Mouse (Mus musculus) spleen, embryonic (tissue): Measurements from ENCODE around the gene Olfr791.

Source experiments
- CTCF ChIA-PET: fragments of 350-600 bp; sonication (Branson Sonifier 250); formaldehyde crosslinking; loops from one replicate; lab custom pipeline; 2022; lab: Charles Lee

Gene Olfr791

DNA sequence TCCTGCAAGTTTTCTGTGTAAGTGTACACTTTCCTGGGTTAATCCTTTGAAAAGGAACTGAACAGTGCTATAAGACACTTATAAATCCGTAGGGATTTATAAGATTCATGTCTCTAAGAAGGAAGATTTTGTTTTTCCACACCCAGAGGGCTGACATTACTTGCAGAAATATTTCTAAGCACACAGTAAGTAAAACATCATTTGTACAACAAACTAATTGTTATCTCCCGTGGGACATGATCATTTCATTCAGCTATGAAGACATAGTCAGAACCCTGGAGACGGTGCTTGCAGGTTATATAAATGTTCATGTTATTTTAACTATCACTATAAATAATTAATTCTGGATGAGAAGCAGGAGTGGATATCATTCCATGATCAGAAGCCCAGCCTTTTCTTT, at the start of gene Olfr791:
Gene Olfr791, plus strand, starts transcription at position 301 of the 400 bp plus-strand sequence.
- CTCF ChIA-PET = no interaction called here

DNA sequence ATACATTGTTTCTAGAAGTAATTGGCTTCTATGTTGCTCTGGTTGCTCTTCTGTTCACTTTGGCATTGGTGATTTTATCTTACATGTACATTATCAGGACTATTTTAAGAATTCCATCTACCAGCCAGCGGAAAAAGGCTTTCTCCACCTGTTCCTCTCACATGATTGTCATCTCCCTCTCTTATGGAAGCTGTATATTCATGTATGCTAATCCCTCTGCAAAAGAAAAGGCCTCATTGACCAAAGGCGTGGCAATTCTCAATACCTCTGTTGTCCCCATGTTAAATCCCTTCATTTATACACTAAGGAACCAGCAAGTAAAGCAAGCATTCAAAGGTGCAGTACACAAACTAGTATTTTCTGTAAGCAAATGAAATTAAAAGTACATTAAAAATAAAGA, 48.3 kb upstream of the Olfr791 start:
- CTCF ChIA-PET = no interaction called here

DNA sequence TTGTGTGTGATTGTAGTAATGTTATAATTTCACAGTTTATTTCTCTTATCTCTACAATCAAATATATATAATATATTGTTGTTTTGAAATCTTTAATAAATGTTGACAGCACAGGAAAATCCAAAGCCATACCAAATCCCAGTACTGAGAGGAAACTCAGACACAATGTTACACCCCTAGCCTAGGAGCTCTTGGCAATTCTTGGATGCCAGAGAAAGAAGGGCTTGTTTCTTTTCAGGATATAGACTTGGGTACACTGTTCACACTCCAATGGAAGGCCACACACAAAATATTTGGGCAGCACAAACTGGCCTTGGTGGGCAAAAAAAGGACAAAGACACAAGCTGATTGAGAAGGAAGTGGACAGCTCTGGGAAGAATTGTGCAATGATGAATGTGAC, 47.9 kb upstream of the Olfr791 start:
- CTCF ChIA-PET = no interaction called here

DNA sequence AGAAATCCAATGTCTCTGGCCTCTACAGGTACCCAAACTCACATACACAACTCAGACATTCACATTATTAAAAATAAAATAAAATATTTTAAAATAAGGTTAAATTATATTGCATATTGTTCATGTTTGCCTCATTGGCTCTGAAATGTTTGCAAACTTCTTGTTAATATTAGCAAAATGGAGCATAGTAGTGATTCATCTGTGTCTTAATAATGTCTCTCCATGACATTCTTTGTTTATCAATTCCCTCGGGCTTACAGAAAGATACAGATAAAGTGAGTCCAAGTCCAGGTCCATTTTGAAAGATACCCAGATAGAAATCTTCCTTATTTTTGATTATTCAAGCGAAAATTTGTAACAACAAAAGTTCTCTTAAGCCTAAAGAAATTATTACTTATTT, 37.1 kb upstream of the Olfr791 start, which contains the start of gene Olfr789:
Gene Olfr789, plus strand, starts transcription at position 301 of the 400 bp plus-strand sequence.
- CTCF ChIA-PET = no interaction called here

DNA sequence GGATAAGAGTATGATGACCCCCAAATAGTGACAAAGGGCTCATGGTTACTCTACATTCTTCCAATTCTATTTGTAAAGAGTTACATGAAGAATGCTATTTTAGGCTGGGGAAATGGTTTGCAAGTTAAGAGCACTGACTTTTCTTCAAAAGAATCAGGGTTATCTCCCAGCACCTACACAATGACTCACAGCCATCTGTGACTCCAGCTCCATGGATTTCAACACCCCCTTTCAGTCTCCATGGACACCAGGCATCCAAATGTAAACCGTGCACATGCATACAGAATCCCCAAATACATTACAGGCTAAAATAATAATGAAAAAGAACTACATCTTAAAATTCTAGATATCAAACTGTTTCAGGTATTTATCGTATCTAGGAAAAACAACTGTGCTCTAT, 31.5 kb upstream of the Olfr791 start:
- CTCF ChIA-PET = no interaction called here

DNA sequence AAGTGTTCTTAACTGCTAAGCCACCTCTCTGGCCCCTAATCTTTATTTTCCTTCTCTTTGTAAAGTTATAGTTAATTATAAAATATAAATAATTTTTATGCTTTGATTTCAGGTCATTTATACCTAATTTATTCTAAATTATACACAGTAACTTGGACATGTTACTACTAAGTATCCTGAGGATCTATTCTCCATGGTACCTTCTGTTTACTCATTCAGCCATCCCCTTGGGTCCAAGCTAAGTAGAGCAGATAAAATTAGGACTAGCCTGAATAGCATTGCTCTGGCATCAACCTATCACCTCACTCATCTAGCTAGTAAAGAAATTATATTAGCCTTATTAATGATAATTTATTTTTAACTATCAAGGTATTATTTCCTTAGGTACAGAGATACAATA, 23.4 kb upstream of the Olfr791 start, which contains the start of gene Olfr790:
Gene Olfr790, plus strand, starts transcription at position 301 of the 400 bp plus-strand sequence.
- CTCF ChIA-PET = no interaction called here

DNA sequence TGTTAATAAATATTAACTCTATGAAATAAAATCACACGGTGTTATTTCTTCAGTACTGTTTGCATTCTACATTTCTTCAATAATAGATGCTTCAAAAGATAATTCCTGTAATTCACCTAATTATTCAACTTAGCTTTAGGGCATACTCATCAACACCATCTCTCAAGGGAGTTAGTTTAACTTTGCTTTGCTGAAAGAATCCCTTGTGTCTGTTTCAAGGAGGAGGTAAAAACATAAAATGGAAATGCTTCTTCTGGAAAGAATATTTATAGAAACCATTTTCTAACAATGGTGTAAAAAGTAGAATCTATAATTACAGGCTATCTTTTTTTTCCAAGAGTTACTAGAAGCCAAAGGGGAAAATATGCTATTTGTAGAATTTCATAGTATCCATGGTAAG, 17.3 kb downstream of the Olfr791 start, which contains the start of gene Olfr792:
Gene Olfr792, plus strand, starts transcription at position 301 of the 400 bp plus-strand sequence.
- CTCF ChIA-PET = no interaction called here

DNA sequence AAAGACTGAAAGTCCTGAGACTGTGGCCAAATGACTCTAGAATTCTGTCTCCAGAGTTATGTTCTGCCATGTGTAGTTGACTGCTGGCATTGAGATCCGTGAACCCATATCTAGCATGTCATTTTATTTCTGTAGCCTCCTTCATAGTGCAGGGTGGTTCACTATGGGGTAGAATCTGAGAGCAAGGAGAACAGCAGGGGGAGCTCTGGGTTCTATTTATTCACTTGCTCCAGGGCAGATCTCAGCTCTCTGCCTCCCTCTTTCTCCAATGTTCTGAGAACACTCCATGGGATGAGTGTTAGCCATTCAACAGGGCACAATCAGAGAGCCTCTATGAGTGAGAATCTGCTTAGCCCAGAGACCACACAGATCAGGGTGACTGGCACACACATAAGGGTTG, 27.8 kb downstream of the Olfr791 start:
- CTCF ChIA-PET = no interaction called here

DNA sequence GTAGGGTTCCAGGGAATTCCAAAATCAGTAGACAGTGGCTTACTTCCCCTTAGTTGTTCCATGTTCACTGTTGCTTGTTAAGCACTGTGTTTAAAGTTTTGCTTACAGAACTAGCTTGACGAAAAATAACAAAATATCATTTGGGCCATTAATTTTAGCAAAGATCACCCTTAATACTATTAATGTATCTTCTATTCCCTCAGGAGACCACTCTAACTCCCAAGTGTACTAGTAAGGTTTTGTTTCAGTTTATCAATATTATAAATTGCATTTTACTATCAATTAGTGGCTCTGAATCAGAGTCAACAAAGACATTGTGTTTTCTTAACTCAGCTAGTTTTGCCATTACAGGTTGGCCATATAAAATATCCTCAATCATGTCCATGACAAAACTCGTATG, 45.8 kb downstream of the Olfr791 start, which contains the start of gene Olfr794:
Gene Olfr794, plus strand, starts transcription at position 301 of the 400 bp plus-strand sequence.
- CTCF ChIA-PET = no interaction called here

DNA sequence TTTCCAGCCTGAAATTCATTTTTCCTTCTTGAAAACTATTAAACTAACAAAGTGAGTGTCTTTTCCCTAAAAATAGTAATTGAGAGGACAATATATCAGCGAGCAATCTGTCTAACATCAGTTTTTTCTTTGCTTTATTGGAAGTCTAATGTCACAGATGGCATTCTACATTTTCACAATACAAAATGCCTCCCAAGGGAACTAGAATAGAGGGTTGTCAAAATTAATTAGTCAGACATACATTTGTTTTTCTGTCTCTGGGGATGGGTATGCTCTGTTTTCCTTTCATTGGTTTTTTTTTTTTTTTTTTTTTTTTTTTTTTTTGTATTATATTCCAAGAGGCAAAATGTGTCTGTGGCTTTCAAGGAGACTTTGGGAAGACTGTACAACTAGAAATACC, 55.5 kb downstream of the Olfr791 start:
- CTCF ChIA-PET = no interaction called here
